Mouse (Mus musculus) spleen, adult 18-20 months (tissue): ENCODE data around the gene Rgs3.

Source experiments
- DNase-seq, 2 experiments: peaks; one replicate each; pipeline ENCODE4 v3.0.0; 2022; ENCODE audit warnings: mixed read lengths in 2 of 2

Gene Rgs3

DNA sequence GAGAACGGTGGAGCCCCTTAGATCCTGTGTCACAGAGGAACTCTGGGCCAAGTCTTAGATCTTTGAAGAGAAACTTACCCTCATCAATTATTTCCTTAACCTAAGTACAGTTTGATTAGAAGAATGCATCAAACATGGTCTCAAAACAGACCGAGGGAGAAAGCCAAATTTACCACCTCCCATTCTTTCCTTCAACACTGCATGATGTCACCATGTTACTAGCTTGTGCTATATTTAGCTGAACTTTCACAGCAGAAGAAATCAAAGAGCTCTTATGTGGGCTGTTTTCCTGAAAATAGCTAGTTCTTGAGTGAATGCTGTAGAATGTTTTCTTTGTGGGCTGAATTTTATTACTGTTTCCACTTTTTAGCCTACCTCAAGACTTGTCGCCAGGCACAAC, 2.2 kb upstream of the Rgs3 start:
- no peak for DNase-seq

DNA sequence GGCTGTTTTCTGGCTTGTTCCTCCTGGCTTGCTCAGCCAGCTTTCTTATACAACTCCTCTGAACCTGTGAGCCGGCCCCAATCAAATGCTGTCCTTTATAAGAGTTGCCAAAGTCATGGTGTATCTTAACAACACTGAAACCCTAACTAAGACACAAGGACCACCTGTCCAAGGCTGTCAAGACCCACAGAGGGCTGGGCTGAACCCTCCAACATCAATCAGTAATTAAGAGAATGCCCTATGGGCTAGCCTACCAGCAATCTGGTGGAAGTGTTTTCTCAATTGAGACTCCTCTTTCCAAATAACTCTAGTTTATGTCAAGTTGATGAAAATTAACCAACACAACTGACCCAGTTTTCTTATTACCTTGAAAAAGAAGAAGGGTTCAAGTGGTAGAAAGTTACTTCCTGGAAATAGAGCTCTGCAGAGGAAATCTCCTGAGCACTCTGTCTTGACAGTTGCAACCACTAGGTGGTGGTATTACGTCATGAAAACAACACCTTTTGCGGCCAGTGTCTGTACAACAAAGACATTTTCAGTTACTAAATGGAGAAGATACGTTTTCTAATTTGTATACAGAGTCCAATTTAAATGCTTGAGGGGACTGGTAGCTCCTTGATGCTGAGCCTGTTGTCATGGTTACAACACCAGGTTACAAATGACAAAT, 1.4 kb downstream of the Rgs3 start:
- DNase-seq, result peak; percentile 46 to 70

DNA sequence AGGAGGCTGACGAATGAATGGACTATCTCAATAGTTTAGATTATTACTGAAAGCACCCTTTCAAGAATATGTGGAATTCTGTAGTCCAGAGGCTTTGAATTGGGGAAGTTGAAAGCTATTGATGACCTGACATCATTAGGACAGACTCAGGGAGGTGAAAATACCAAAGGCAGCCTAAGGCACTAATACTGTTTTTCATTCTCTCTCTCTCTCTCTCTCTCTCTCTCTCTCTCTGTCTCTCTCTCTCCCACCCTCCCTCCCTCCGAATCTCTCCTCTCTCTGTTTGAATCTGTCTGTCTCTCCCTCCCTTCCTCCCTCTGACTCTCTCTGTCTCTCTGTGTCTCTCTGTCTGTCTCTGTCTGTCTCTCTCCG, 2.0 kb downstream of the Rgs3 start:
- DNase-seq, result no peak

DNA sequence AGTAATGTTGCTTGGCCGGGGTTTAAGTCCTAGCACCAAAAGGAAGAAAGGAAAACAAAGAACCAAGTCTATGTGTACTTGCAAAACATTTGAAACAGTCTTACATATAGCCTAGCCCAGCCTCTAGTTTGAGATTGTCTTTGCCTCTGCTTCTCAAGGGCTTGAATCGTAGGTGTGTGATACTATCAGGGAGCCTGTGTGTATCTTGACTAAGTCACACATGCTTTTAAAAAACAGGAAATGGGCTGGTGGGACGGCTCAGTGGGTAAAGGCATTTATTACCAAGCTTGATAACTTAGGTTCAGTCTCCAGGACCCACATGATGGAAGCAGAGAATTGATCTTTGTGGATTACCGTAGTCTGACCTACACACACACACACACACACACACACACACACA, 2.4 kb downstream of the Rgs3 start:
- DNase-seq, result no peak

DNA sequence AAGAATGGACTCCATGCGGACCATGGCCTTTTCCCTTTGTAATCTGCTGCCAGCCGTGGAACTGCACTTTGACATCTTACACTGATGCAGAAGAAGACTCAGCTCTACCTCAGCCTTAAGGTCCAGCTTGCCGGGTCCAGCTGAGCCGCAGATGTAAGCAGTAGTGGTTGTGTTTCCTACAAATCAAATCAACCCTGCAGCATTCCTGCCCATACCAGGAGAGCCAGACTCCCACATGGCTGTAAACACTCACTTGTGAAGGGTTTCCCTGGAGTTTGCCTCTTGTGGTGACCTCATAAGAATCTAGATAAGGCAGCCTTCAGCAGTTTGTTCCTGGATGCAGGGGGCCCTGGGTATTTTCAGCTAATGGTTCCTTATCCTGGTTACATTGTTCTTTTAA, 6.9 kb downstream of the Rgs3 start:
- DNase-seq, result no peak

DNA sequence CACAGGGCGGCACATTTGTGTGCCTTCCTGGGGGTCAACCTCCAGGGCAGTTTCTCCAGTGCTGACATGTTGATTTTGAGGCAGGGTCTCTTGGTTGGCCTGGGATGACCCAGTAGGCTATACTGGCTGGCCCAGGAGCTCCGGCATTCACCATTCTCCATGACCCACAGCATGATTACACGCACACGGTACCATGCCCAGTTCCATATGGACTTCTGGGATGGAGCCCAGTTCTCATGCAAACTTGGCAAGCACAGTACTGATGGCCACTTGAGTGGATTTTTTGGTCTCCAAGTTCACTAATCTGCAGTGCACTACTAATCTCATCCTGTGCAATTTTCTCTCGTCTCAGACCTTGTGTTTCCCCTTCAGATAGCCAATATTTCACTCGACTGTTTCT, 8.0 kb downstream of the Rgs3 start:
- no peak for DNase-seq

DNA sequence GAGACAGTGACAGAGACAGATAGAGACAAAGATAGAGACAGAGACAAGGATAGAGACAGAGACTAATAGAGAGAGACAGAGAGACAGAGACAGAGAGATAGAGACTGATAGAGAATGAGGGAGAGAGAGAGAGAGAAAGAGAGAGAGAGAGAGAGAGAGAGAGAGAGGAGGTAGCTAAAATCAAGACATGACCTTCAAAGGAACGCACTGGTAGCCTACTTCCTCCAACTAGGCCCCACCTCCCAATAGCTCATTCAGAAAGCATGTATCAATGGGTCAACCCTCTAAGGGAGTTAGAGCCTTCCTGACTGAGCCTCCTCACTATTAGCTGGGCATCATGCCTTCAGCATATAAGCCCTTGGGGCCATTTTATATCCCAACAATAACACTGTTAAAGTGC, 8.7 kb downstream of the Rgs3 start:
- DNase-seq, result no peak

DNA sequence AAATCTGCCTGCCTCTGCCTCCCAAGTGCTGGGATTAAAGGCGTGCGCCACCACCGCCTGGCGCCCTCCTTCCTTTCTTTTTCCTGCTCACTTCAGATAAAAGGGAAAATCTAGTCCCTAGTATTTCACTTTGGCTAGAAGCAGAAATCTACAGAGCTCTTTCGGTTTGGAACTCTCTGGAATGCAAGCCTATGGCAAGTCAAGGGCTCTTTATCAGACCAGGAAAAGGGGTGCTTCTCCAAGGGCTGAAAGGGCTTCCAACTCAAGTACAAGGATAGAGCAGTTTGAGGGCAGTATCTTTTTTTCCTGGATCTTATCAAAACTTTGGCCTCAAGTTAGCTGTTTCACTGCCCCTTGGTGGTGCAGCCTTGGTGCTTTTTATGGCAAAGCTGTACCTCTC, 10.0 kb downstream of the Rgs3 start:
- DNase-seq, result no peak

DNA sequence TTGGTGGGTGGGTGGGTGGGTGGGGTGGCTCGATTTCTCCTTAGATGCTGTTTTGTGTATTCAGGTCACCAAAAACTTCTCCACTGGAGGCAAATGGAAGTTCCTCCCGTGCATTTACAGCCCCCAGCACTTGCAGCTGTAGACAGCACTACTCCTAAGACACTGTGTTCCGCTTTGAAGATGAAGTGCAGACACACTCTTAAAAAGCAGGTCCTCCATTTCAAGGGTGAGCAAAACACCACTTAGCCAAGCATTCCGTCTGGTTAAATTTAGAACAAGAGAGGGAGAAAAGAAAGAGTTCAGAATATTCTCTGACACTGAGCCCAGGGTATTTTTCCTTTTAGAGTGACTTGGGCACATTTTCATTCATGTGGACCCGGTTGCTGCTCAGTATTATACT, 10.4 kb downstream of the Rgs3 start:
- DNase-seq, result no peak

DNA sequence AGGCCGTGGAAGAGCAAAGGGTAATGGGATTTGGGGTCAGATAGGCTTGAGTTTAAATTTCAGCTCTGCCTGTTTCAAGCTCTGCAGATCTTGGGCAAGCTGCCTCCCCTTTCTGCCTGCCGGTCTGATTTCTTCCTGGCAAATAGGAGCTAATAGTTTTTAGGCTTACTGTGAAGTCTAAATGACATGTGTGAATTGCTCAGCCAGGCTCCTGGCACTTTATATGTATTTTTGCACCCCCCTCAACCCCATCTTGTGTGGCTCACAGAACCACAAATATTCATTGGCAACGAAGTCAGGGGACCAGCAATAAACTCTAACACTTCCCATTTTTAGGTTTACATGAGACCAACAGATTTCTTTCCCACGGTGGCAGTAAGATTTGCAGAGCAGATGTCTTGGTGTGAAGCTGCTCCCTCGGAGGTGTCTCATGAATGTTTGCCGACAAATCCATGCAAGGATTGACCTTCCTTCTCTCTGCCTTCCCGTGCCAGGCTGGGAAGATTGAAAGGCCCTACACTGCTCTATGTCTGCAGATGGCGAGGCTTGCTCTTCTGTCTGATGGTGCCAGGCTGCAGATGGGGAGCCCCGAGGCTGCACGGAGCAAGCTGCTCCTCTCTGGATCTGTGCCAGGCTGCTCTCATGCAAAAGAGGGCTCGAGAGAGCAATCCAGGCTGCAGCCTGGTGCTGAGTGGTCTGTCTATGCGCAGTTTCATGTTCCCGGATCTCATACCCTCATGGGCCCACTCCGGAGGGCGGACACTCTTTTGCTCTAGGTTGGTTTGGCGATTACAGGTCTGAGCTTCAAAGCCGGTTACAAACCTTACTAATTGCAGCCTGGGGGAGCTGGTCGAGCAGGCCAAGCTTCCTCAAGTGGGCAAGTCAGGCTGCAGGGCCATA, 23.0 kb downstream of the Rgs3 start:
- DNase-seq, result peak in 1 of 2 experiments; percentile 38

DNA sequence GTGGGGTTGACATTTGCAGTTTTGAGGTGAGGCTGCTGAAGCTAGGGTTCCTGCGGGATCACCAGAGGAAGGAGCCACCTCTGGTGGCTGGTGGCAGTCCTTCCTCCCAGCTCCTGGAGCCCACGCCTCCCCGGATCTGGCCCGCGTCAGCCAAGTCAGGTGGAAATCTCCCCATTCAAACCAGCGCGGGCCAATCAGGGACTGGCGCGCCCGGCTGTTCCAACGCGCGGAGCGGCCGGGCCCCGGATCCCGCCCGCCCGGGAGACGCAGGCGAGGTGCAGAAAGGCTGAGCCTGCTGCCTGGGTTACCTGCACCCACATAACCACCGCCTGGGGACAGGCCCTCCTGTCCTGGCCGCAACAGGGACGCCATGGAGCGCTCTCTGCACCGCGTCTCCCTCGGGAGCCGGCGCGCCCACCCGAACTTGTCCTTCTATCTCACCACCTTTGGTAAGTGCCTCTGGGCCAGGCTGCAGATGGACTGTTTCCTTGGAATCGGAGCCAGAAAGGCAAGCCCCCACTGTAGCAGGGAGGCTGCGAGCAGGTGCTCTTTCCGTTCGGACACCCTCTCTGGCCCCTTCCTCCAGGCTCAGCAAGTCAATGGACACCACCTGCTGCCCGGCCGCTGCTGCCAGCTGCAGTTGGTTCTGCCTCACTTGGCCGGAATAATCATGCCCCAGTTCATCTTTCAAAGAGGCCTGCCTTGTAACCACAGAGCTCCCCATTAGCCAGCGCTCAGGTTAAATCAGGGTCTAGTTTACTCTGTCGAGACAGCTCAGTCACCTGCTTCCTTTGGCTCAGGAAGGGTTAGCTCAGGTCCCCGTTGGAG, 23.8 kb downstream of the Rgs3 start:
- DNase-seq, result peak; percentile 35 to 41

DNA sequence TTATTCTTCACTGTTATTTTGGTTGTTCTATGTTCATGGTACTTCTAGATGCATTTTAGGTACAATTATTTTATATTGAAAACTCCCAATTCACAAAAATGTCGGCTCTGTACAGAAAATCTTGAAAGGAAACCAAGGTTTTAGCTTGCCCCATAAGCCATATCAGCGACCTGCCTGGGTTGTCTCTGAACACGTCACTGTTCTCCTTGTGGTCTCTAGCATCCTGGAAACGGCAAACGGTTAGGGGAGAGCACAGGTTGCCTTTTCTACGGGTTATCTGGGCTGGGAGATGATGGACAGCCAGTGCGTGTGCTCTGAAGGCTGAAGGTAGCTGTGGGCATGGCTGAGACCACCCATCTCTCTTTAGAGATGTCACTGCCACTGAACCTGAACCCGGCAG, 27.4 kb downstream of the Rgs3 start:
- no peak for DNase-seq

DNA sequence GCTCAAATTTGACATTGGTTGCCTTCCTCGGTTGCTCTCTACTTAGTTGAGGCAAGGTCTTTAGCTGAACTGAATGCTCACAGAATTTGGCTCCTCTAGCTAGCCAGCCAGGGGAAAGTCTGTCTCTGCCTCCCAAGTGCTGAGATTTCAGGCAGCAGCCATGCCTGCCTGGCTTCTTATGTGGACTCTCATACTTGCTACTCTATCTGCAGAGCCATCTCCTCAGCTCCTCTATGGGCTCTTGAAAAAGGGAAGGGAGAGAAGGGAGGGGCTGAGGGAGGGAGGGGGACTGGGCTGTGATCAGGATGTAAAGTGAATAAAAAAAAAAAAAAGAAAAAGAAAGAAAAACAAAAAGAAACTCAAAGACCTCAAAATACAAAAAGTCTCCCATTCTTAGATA, 31.2 kb downstream of the Rgs3 start:
- no peak for DNase-seq

DNA sequence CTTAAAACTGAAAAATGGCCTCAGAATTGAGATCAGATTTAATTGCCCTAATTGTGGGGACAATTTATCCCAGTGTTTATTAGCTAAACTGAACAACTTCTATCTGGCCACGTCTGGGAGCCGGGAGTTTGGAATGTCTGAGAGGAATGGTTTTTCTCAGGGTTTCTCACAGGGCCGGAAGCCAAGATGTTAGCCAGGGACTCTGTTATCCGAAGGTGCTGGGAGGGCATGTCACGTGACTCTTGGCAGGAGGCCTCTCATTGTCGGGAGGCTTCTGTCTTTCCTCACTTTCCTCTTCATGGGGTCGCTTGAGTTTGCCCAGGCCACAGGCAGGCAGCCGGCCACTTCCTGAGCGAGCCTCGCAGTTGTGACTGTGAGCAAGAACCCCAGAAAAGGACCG, 31.7 kb downstream of the Rgs3 start:
- DNase-seq, result no peak

DNA sequence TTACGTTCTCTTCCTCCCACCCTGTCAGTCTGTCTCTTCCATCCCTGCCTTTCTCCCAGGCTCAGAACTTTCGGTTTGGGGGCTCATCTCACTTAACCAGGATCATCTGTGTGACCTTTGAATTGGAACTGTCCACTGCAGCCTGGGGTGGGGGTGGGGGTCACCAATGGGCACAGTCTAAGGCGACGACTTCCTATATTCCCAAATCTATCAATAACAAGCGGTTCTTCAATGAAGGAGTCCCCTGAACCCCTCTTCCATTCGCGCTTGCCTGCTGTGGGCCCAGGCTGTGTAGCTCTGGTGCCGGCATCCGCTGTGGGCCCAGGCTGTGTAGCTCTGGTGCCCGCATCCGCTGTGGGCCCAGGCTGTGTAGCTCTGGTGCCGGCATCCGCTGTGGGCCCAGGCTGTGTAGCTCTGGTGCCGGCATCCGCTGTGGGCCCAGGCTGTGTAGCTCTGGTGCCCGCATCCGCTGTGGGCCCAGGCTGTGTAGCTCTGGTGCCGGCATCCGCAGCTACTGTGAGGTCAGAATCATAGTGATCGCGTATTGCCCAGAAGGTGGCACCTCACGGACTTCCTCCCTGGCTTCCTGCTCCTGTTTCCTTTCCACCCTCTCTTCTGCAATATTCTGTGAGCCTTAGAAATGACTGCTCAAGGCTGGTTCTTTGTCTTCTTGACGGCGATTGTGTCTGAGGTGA, 34.0 kb downstream of the Rgs3 start:
- DNase-seq, result peak; percentile 32 to 54

DNA sequence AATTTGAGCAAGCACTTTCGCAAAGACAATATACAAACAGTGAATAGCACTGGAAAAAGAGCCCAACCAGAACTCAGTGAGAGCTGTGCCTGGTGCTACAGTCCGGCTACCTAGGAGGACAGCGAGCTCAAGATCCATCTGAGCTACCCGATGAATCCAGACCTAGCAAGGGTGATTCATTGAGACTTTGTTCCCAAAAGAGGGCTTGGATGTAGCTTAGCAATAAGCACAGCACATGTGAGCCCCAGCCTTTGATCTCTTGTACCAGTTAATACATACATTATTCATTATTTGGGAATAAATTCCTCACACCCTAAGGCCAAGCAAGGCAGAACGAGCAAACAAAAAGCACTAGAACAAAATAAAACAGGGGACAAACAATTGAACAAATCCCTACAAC, 34.8 kb downstream of the Rgs3 start:
- DNase-seq, result no peak

DNA sequence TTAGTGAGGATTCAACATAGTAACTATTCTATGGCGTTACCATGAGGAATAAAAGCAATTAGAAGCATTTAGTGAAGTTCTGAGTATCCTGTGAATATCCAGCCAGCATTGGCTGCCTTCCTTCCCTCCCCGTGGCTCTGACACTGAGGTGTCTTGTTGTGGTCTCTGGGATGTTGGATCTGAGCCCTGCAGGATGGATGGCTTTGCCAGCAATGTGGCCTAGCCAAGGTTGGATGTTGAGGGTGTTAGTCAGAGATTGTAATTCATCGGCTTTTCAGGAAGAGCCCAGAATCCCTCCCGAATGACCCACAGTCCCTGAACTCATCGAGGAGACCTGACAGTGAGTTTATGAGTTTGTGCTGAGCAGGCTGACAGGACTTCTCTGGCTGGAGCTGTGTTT, 36.4 kb downstream of the Rgs3 start:
- no peak for DNase-seq

DNA sequence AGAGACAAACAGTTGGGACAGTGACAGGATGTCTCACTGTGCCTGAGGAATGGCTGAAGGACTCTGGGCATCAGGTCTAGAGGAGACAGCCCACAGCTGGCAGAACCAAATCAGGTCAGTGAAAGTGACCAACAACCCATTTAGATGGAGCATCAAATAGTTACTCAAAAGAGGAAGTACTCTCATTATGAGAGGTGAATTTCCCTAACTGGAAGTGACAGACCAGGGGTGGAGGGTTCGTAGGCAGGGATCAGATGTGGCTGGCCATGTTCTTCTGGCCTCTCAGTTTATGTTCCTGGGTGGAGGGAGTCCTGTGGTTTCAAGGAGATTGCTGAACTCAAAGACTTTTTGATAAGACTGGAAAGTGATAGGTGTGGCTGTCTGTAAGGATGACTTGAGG, 40.9 kb downstream of the Rgs3 start:
- DNase-seq, result peak in 1 of 2 experiments; percentile 1

DNA sequence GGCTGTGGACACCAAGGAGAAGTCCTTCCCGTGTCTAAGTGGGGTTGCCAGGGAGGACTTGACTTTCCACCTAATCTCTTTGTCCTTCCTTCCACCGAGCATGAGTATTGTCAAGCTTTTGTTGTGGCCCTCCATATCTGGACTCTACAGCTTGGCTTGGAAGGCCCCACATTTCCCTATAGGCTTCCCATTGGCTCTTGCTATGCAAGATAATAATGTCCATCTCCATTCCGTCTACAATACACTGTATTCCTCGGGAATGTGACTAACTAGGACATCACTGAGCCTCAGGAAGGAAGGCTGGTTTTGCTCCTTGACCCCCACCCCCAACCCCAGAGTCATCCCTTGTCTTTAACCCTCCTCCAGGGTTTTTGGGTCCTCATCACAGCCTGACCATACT, 44.0 kb downstream of the Rgs3 start:
- no peak for DNase-seq

DNA sequence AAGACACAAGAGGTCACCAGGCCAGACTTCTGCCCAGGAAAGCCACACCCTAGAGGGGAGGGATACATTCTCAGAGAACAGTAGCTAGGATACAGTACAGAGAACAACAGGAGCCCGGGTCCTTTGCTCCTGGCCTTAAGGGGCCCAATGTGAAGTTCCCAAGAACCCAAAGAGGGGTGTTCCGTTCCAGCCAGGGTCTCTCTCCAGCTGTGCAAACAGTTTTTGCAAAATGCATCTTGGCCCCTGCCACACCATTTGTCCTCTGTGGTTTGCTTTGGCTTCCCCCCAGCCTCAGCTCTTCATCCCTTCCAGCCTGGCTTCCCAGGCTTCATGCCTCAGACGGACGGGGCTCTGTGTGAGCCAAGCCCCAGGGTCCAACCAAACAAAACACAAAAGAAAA, 44.4 kb downstream of the Rgs3 start:
- DNase-seq, result no peak

DNA sequence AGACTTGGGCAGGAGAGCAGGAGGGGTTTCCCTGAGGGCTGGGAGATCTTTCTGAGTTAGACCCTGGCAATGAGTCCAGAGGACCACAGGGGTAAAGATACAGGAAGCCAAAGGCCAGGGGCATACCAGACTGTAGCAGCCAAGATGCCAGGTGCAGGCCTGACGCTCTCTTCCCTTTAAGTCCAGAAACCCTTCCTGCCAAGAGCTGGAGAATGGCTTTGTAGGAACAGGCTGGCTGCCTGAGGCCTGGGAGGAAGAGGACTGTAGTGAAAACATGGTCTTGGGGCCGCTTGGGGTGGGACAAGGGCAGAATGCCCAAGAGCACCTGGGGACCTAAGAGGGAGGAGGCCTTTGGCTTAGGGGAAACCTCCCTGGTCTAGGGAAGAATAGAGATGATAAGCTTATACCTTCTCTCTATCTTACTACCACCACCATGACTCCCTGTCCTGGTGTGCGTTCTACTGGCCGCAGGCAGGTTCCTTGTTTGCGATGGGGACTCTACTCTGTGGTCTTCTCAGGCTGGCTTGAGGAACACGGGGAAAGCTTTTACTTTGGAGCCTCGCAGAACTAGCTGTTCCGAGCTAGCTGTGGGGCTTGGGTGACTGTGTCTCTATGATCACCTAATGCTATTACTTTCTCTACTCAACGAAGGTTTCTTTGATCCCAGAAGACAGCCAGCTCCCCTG, 46.4 kb downstream of the Rgs3 start:
- no peak for DNase-seq

DNA sequence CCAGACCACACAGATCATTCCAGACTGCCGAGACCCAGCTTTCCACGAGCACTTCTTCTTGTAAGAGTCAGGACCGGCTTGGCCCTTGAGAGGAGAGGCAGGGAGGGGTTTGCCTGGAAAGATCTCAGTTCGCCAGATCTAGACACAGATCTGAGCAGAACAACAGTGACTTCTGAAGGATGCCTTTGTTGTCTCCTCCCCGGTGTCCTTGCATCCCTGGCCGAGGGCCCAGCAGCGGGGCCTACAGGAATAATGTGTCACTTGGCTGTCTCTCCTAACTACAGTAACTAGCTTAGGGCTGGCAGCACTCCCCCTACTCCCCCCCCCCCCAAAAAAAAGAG, 46.9 kb downstream of the Rgs3 start:
- DNase-seq, result no peak

DNA sequence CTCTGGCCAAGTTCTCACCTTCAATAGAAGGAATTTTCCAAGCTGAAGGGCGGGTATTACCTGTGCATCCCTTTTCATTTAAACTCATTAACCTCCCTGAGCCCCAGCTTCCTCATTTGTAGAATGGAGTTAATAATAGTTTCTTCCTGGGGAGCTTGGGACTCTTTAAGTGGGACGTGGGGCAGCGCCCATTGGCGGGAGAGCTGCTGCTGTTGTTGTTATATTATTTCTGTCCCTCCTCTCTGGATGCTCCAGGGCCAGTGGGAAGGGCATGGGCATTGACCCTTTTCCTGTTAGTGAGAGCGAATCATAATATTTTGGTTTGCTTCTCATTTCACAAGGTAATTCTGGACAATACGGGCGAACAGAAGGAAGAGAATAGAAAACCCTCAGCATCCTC, 47.3 kb downstream of the Rgs3 start:
- DNase-seq, result no peak
